Mouse (Mus musculus): Measurements from ENCODE around the gene Hsdl2. TPM values are rescaled to one million over a fixed set of nuclear protein-coding genes. Genes with fewer than 3 reads are reported as not detected.
A peak's percentile ranks its signal among the peaks of the same experiment; 100 is the strongest.
"Not testable (repeated sequence)": the region's sequence is repeated elsewhere in the genome, so short reads cannot be mapped to it uniquely, and the experiment has no call there.

The Hsdl2 gene
- total and polyA plus RNA-seq, 2 experiments from 2014 or later, result 23.6 to 48.8 TPM

DNA sequence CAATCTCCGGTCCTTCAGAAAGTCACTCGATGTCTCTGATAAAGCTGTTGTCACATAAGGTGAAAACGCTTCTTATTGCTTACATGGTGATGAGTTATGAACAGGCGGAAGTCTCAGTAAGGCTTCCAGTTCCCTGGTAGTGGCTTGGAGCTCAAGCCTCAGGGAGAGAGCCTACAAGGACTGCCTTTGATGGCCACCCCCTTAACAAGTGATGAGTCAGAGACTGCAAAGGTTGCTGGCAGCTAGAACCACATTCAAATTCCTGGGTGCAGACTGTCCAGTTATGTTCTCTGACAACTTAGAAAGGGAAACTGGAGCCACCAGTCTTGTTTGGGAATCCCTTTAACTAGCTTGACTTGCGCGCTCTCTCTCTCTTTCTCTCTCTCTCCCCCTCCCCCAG lies 21.2 kb upstream of the Hsdl2 start:
- DNase-seq (ENCODE audit: low spot score) (no peak), ATAC-seq (no peak)
- Histone ChIP-seq H3K27me3 (ENCODE audit: insufficient read depth, low read length) (no peaks in the 10 kb centered on the region), H3K4me3 (ENCODE audit: low read length) (no peak overlapping the region), H3K27ac (no peak overlapping the region), H3K36me3 (ENCODE audit: insufficient read depth, low read length) (no peaks in the 10 kb centered on the region), H3K4me1 (ENCODE audit: insufficient read depth, low read length) (no peaks in the 10 kb centered on the region), H3K4me2 (ENCODE audit: low read depth, low read length) (no peak overlapping the region), H3K9me3 (ENCODE audit: low read length) (no peaks in the 10 kb centered on the region), H3K9ac (replicated peaks; ENCODE audit: low read length) (no peak overlapping the region)
- WGBS, result 91% methylated on average over 6 of the region's 6 CpGs
- TF ChIP-seq CTCF (IDR thresholded peaks at IDR 0.05; ENCODE audit: low read depth), result no peak

DNA sequence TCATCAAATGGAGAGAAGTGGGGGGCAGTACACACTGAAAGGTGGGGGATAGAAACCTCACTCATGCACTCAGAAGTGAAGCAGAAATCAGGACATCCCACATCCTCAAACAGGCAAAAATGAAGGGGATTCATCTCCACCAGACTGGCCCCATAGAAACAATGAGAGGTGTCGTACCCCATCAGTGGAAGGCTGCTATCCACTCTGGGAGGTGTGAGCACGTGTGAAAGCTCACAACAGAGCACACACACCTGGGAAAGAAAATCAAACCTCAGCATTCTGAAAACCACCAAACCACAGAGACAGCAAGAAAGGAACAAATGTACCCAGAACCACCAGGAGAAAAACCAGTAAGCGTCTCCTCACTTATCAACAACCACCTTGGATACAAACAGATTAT lies 17.2 kb upstream of the Hsdl2 start:
- no peak for ATAC-seq
- WGBS, result 81% methylated on average over 3 of the region's 3 CpGs

DNA sequence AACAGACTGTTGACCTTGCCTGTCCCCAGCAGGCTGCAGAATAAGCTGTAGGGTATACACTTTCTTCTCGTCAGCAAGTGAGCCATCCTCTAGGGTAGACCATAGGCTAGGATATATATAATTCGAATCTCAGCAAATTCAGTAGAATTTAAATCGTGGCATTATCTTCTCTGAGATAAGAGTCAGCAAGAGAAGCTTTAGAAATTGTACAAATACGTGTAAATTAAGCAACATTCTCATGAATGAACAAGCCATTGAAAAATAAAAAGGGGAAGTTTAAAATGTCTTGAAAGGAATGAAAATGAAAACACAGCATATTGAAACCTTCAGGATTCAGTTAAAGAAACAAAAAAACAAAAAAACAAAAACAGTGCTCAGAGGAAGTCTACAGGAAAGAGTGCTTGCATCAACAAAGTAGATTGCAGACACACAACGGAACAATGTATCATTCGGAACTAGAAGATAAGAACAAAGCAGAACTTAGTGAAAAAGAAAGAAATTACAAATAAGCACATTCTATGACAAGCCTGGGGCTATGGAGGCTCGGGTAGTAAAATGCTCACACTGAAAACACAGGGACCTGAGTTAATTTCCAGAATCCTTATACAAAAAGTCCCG lies 15.7 kb upstream of the Hsdl2 start:
- Histone ChIP-seq H3K4me2 (ENCODE audit: low read depth, low read length) (no peak overlapping the region), H3K27ac (no peak overlapping the region), H3K36me3 (ENCODE audit: insufficient read depth, low read length) (no peaks in the 10 kb centered on the region), H3K27me3 (ENCODE audit: insufficient read depth, low read length) (no peaks in the 10 kb centered on the region), H3K9me3 (ENCODE audit: low read length) (peaks cover 4% of the 10 kb centered on the region; the same call in 1 of the 2 replicates), H3K4me3 (ENCODE audit: low read length) (no peak overlapping the region), H3K9ac (replicated peaks; ENCODE audit: low read length) (no peak overlapping the region), H3K4me1 (ENCODE audit: insufficient read depth, low read length) (no peaks in the 10 kb centered on the region)
- TF ChIP-seq CTCF (IDR thresholded peaks at IDR 0.05; ENCODE audit: low read depth), result no peak
- DNase-seq (ENCODE audit: low spot score), result no peak
- WGBS, result 76% methylated on average over 8 of the region's 8 CpGs
- ATAC-seq, result no peak

More for the DNA sequence above, 17.2 kb upstream of the Hsdl2 start:
- Histone ChIP-seq H3K27me3 (ENCODE audit: insufficient read depth, low read length) (no peaks in the 10 kb centered on the region), H3K9ac (replicated peaks; ENCODE audit: low read length) (no peak overlapping the region), H3K4me2 (ENCODE audit: low read depth, low read length) (no peak overlapping the region), H3K4me3 (ENCODE audit: low read length) (no peak overlapping the region), H3K27ac (no peak overlapping the region), H3K9me3 (ENCODE audit: low read length) (peaks cover 4% of the 10 kb centered on the region; the same call in 1 of the 2 replicates), H3K4me1 (ENCODE audit: insufficient read depth, low read length) (no peaks in the 10 kb centered on the region), H3K36me3 (ENCODE audit: insufficient read depth, low read length) (no peaks in the 10 kb centered on the region)
- DNase-seq (ENCODE audit: low spot score), result no peak
- TF ChIP-seq CTCF (IDR thresholded peaks at IDR 0.05; ENCODE audit: low read depth), result no peak

DNA sequence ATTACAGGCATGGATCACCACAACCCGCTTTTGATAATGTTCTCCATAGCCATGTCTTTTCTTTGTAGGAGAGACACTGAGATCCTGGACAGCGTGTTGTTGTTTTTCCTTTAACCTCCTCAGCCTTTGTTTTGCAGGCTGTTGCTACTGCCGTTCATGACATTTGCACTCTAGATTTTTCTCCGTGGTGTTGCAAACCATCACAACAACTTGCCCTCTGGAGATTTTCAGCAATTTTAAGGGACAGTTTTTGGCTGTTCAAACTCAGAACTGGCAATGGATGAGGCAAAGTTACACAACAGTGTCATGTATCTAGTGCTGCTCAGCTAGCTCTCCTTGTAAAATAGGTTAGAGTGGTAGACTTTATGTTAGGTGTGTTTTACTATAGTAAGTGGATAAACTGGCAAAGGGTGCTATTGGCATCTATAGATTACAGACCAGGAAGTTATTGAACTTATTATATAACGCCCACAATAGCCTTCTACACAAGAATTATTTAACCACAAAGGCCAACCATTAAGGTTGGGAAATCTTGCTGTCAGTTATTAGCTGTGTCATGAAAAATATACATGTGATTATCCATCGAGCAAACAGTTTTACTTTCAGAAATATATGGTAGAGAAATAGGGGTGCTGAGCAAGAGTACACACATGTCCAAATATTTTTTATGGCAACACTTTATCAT lies 13.6 kb upstream of the Hsdl2 start:
- Histone ChIP-seq H3K4me1 (ENCODE audit: insufficient read depth, low read length) (no peaks in the 10 kb centered on the region), H3K9ac (replicated peaks; ENCODE audit: low read length) (no peak overlapping the region), H3K36me3 (ENCODE audit: insufficient read depth, low read length) (no peaks in the 10 kb centered on the region), H3K4me2 (ENCODE audit: low read depth, low read length) (no peak overlapping the region), H3K4me3 (ENCODE audit: low read length) (no peak overlapping the region), H3K9me3 (ENCODE audit: low read length) (peaks cover 4% of the 10 kb centered on the region; the same call in 1 of the 2 replicates), H3K27me3 (ENCODE audit: insufficient read depth, low read length) (no peaks in the 10 kb centered on the region), H3K27ac (no peak overlapping the region)
- no peak for TF ChIP-seq CTCF (IDR thresholded peaks at IDR 0.05; ENCODE audit: low read depth)
- 77% methylated on average over 6 of the region's 6 CpGs for WGBS
- no peak for ATAC-seq
- DNase-seq (ENCODE audit: low spot score), result no peak

DNA sequence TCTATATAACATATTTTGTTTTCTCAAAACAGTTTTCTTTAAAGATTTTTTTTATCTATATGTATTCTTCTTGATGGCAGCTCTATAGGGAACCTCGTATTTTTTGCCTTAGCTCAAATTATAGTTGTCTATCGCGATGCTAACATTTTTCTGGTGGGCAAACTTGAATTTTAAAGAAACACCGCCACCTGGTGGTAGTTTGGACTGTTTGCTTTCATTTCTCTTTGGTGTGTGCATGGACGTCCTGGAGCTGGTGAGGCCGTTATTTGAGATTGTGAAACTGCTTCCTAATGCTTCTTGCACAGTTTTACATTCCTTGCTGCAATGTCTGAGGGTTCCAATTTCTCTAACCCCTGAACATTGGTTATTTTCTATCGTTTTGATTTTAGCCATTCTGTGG lies 11.8 kb upstream of the Hsdl2 start:
- Histone ChIP-seq H3K4me2 (ENCODE audit: low read depth, low read length) (no peak overlapping the region), H3K27ac (no peak overlapping the region), H3K36me3 (ENCODE audit: insufficient read depth, low read length) (no peaks in the 10 kb centered on the region), H3K27me3 (ENCODE audit: insufficient read depth, low read length) (no peaks in the 10 kb centered on the region), H3K4me3 (ENCODE audit: low read length) (no peak overlapping the region), H3K9me3 (ENCODE audit: low read length) (peaks cover 4% of the 10 kb centered on the region; the same call in 1 of the 2 replicates), H3K9ac (replicated peaks; ENCODE audit: low read length) (no peak overlapping the region), H3K4me1 (ENCODE audit: insufficient read depth, low read length) (no peaks in the 10 kb centered on the region)
- ATAC-seq, result peak; percentile 67; the same call in 1 of the 2 replicates
- DNase-seq (ENCODE audit: low spot score), result peak; percentile 93
- 2% methylated on average over 7 of the region's 7 CpGs for WGBS
- peak; percentile 87 for TF ChIP-seq CTCF (IDR thresholded peaks at IDR 0.05; ENCODE audit: low read depth)

DNA sequence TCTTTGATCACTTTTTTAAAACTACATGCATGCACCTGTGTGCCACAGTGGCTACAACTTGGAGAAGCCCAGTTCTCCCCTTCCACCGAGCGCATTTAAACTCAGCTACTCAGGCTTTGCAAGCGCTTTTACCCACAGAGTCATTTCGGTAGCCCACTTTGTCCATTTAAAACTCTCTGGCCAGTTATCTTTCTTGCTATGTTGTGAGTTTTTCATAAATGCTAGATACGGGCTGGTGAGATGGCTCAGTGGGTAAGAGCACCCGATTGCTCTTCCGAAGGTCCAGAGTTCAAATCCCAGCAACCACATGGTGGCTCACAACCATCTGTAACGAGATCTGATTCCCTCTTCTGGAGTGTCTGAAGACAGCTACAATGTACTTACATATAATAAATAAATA lies 10.8 kb upstream of the Hsdl2 start:
- ATAC-seq, result not testable (repeated sequence)

DNA sequence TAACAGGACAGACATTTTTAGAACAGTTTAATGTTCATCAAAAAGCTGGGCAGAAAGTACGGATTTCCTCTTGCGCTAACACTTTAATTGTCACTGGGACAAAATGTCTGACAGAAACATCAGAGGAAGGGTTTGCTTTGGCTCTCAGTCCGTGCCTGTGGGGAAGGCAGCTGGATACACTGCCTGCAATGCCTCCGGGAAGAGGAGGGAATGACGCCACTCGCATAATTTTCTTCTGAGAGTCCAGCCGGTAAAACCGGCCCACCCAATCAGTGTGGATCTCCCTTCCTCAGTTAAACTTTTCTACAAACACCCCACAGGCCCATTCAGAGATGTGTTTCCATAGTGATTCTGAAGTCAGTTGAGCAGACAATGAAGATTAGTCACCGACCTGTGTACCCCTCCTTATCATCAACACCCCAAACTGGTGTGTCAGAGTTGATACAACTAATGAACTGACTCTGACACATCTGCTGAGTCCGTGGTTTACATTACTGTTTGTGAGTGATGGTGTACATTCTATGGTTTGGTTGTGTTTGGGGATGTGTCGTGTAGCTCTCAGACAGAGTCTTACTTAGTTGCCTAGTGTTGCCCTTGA lies 8.7 kb upstream of the Hsdl2 start:
- no peaks in the 10 kb centered on the region for H3K36me3 ChIP-seq (ENCODE audit: insufficient read depth, low read length)
- H3K4me1 ChIP-seq (ENCODE audit: insufficient read depth, low read length), result no peaks in the 10 kb centered on the region
- H3K9me3 ChIP-seq (ENCODE audit: low read length), result no peaks in the 10 kb centered on the region
- DNase-seq (ENCODE audit: low spot score) (no peak), ATAC-seq (no peak)
- no peak overlapping the region for H3K4me2 ChIP-seq (ENCODE audit: low read depth, low read length)
- no peak overlapping the region for H3K27ac ChIP-seq
- no peak for TF ChIP-seq CTCF (IDR thresholded peaks at IDR 0.05; ENCODE audit: low read depth)
- no peak overlapping the region for H3K4me3 ChIP-seq (ENCODE audit: low read length)
- no peaks in the 10 kb centered on the region for H3K27me3 ChIP-seq (ENCODE audit: insufficient read depth, low read length)
- no peak overlapping the region for H3K9ac ChIP-seq (replicated peaks; ENCODE audit: low read length)
- 82% methylated on average over 11 of the region's 11 CpGs for WGBS

More for the DNA sequence above, 10.8 kb upstream of the Hsdl2 start:
- not testable (repeated sequence) for H3K4me2 ChIP-seq (ENCODE audit: low read depth, low read length); H3K4me3 ChIP-seq (ENCODE audit: low read length); H3K9me3 ChIP-seq (ENCODE audit: low read length); H3K4me1 ChIP-seq (ENCODE audit: insufficient read depth, low read length); H3K27me3 ChIP-seq (ENCODE audit: insufficient read depth, low read length); H3K9ac ChIP-seq (replicated peaks; ENCODE audit: low read length); H3K36me3 ChIP-seq (ENCODE audit: insufficient read depth, low read length); H3K27ac ChIP-seq; DNase-seq (ENCODE audit: low spot score)
- 93% methylated on average over 7 of the region's 8 CpGs for WGBS
